Mouse (Mus musculus): Measurements from ENCODE around the gene Tesc. TPM values are rescaled to one million over a fixed set of nuclear protein-coding genes. Genes with fewer than 3 reads are reported as not detected.

Tesc gene
- polyA plus RNA-seq, 1 experiment from 2014 or later, result 12.3 TPM

- peaks cover 3% of the 10 kb centered on the region; the same call in 1 of the 2 replicates for H3K9me3 ChIP-seq (ENCODE audit: control insufficient read depth, low read length)
- H3K27me3 ChIP-seq (ENCODE audit: control insufficient read depth, insufficient read depth, low read length), result no peaks in the 10 kb centered on the region
- no peaks in the 10 kb centered on the region for H3K36me3 ChIP-seq (ENCODE audit: control insufficient read depth, insufficient read depth, low read length)
- H3K4me3 ChIP-seq (ENCODE audit: low read length), result no peak overlapping the region
- H3K4me1 ChIP-seq (ENCODE audit: control insufficient read depth, insufficient read depth, low read length), result 0 out of 2 replicates have a peak, but pooled peaks cover 5% of the 10 kb centered on the region
- WGBS, result 39% methylated on average over 12 of the region's 12 CpGs
- no peak overlapping the region for H3K9ac ChIP-seq (ENCODE audit: low read depth, low read length)
- ATAC-seq (ENCODE audit: low FRiP score, low TSS enrichment), result no peak
- H3K27ac ChIP-seq (ENCODE audit: low read depth, low read length), result no peak overlapping the region
- no peak overlapping the region for H3K4me2 ChIP-seq (replicated peaks; ENCODE audit: low read depth, low read length)
These were observed 11.7 kb downstream of the Tesc start for GRCm38 (mm10) chr5:118039241-118039668.

- WGBS, result 90% methylated on average over 6 of the region's 6 CpGs
- ATAC-seq (ENCODE audit: low FRiP score, low TSS enrichment), result no peak
- Histone ChIP-seq H3K4me2 (replicated peaks; ENCODE audit: low read depth, low read length) (no peak overlapping the region), H3K4me1 (ENCODE audit: control insufficient read depth, insufficient read depth, low read length) (0 out of 2 replicates have a peak, but pooled peaks cover 4% of the 10 kb centered on the region), H3K9ac (ENCODE audit: low read depth, low read length) (no peak overlapping the region), H3K9me3 (ENCODE audit: control insufficient read depth, low read length) (no peaks in the 10 kb centered on the region), H3K27ac (ENCODE audit: low read depth, low read length) (no peak overlapping the region), H3K4me3 (ENCODE audit: low read length) (no peak overlapping the region), H3K27me3 (ENCODE audit: control insufficient read depth, insufficient read depth, low read length) (no peaks in the 10 kb centered on the region), H3K36me3 (ENCODE audit: control insufficient read depth, insufficient read depth, low read length) (no peaks in the 10 kb centered on the region)
These were observed 15.1 kb downstream of the Tesc start for GRCm38 (mm10) chr5:118042599-118042998.

GRCm38 (mm10) chr5:118043761-118044160, 16.2 kb downstream of the Tesc start:
- H3K36me3 ChIP-seq (ENCODE audit: control insufficient read depth, insufficient read depth, low read length), result no peaks in the 10 kb centered on the region
- 89% methylated on average over 4 of the region's 4 CpGs for WGBS
- no peak for ATAC-seq (ENCODE audit: low FRiP score, low TSS enrichment)
- no peak overlapping the region for H3K9ac ChIP-seq (ENCODE audit: low read depth, low read length)
- no peaks in the 10 kb centered on the region for H3K9me3 ChIP-seq (ENCODE audit: control insufficient read depth, low read length)
- H3K4me1 ChIP-seq (ENCODE audit: control insufficient read depth, insufficient read depth, low read length), result no peaks in the 10 kb centered on the region
- no peak overlapping the region for H3K27ac ChIP-seq (ENCODE audit: low read depth, low read length)
- no peak overlapping the region for H3K4me2 ChIP-seq (replicated peaks; ENCODE audit: low read depth, low read length)
- no peak overlapping the region for H3K4me3 ChIP-seq (ENCODE audit: low read length)
- no peaks in the 10 kb centered on the region for H3K27me3 ChIP-seq (ENCODE audit: control insufficient read depth, insufficient read depth, low read length)

GRCm38 (mm10) chr5:118044907-118045306, 17.4 kb downstream of the Tesc start:
- Histone ChIP-seq H3K9me3 (ENCODE audit: control insufficient read depth, low read length) (no peaks in the 10 kb centered on the region), H3K27me3 (ENCODE audit: control insufficient read depth, insufficient read depth, low read length) (no peaks in the 10 kb centered on the region), H3K9ac (ENCODE audit: low read depth, low read length) (no peak overlapping the region), H3K36me3 (ENCODE audit: control insufficient read depth, insufficient read depth, low read length) (no peaks in the 10 kb centered on the region), H3K4me2 (replicated peaks; ENCODE audit: low read depth, low read length) (no peak overlapping the region), H3K4me1 (ENCODE audit: control insufficient read depth, insufficient read depth, low read length) (no peaks in the 10 kb centered on the region), H3K4me3 (ENCODE audit: low read length) (no peak overlapping the region), H3K27ac (ENCODE audit: low read depth, low read length) (no peak overlapping the region)
- WGBS, result 91% methylated on average over 6 of the region's 6 CpGs
- no peak for ATAC-seq (ENCODE audit: low FRiP score, low TSS enrichment)

- H3K4me1 ChIP-seq (ENCODE audit: control insufficient read depth, insufficient read depth, low read length), result no peaks in the 10 kb centered on the region
- no peak overlapping the region for H3K4me2 ChIP-seq (replicated peaks; ENCODE audit: low read depth, low read length)
- H3K27ac ChIP-seq (ENCODE audit: low read depth, low read length), result no peak overlapping the region
- H3K9ac ChIP-seq (ENCODE audit: low read depth, low read length), result no peak overlapping the region
- no peaks in the 10 kb centered on the region for H3K36me3 ChIP-seq (ENCODE audit: control insufficient read depth, insufficient read depth, low read length)
- H3K4me3 ChIP-seq (ENCODE audit: low read length), result no peak overlapping the region
- no peaks in the 10 kb centered on the region for H3K27me3 ChIP-seq (ENCODE audit: control insufficient read depth, insufficient read depth, low read length)
- H3K9me3 ChIP-seq (ENCODE audit: control insufficient read depth, low read length), result no peaks in the 10 kb centered on the region
- ATAC-seq (ENCODE audit: low FRiP score, low TSS enrichment), result no peak
- WGBS, result 90% methylated on average over 9 of the region's 9 CpGs
These were observed 17.8 kb downstream of the Tesc start for GRCm38 (mm10) chr5:118045385-118045784.

GRCm38 (mm10) chr5:118047091-118047757, 19.7 kb downstream of the Tesc start:
- ATAC-seq (ENCODE audit: low FRiP score, low TSS enrichment), result no peak
- no peak overlapping the region for H3K4me3 ChIP-seq (ENCODE audit: low read length)
- no peaks in the 10 kb centered on the region for H3K36me3 ChIP-seq (ENCODE audit: control insufficient read depth, insufficient read depth, low read length)
- 88% methylated on average over 14 of the region's 14 CpGs for WGBS
- H3K4me1 ChIP-seq (ENCODE audit: control insufficient read depth, insufficient read depth, low read length), result no peaks in the 10 kb centered on the region
- no peak overlapping the region for H3K27ac ChIP-seq (ENCODE audit: low read depth, low read length)
- H3K4me2 ChIP-seq (replicated peaks; ENCODE audit: low read depth, low read length), result no peak overlapping the region
- H3K9ac ChIP-seq (ENCODE audit: low read depth, low read length), result no peak overlapping the region
- no peaks in the 10 kb centered on the region for H3K9me3 ChIP-seq (ENCODE audit: control insufficient read depth, low read length)
- H3K27me3 ChIP-seq (ENCODE audit: control insufficient read depth, insufficient read depth, low read length), result no peaks in the 10 kb centered on the region

- Histone ChIP-seq H3K4me3 (ENCODE audit: low read length) (no peak overlapping the region), H3K4me1 (ENCODE audit: control insufficient read depth, insufficient read depth, low read length) (no peaks in the 10 kb centered on the region), H3K27me3 (ENCODE audit: control insufficient read depth, insufficient read depth, low read length) (no peaks in the 10 kb centered on the region), H3K9ac (ENCODE audit: low read depth, low read length) (no peak overlapping the region), H3K9me3 (ENCODE audit: control insufficient read depth, low read length) (no peaks in the 10 kb centered on the region), H3K36me3 (ENCODE audit: control insufficient read depth, insufficient read depth, low read length) (no peaks in the 10 kb centered on the region), H3K27ac (ENCODE audit: low read depth, low read length) (no peak overlapping the region), H3K4me2 (replicated peaks; ENCODE audit: low read depth, low read length) (no peak overlapping the region)
- no peak for ATAC-seq (ENCODE audit: low FRiP score, low TSS enrichment)
- 82% methylated on average over 4 of the region's 4 CpGs for WGBS
These were observed 20.9 kb downstream of the Tesc start for GRCm38 (mm10) chr5:118048412-118048811.

- H3K9ac ChIP-seq (ENCODE audit: low read depth, low read length), result no peak overlapping the region
- no peak overlapping the region for H3K4me2 ChIP-seq (replicated peaks; ENCODE audit: low read depth, low read length)
- no peaks in the 10 kb centered on the region for H3K4me1 ChIP-seq (ENCODE audit: control insufficient read depth, insufficient read depth, low read length)
- no peaks in the 10 kb centered on the region for H3K9me3 ChIP-seq (ENCODE audit: control insufficient read depth, low read length)
- no peak for ATAC-seq (ENCODE audit: low FRiP score, low TSS enrichment)
- no peak overlapping the region for H3K4me3 ChIP-seq (ENCODE audit: low read length)
- 88% methylated on average over 5 of the region's 5 CpGs for WGBS
- H3K36me3 ChIP-seq (ENCODE audit: control insufficient read depth, insufficient read depth, low read length), result no peaks in the 10 kb centered on the region
- no peak overlapping the region for H3K27ac ChIP-seq (ENCODE audit: low read depth, low read length)
- H3K27me3 ChIP-seq (ENCODE audit: control insufficient read depth, insufficient read depth, low read length), result no peaks in the 10 kb centered on the region
These were observed 21.4 kb downstream of the Tesc start for GRCm38 (mm10) chr5:118048928-118049327.

GRCm38 (mm10) chr5:118050743-118051142, 23.2 kb downstream of the Tesc start:
- H3K27me3 ChIP-seq (ENCODE audit: control insufficient read depth, insufficient read depth, low read length), result no peaks in the 10 kb centered on the region
- 65% methylated on average over 4 of the region's 4 CpGs for WGBS

More at GRCm38 (mm10) chr5:118050743-118051142, 23.2 kb downstream of the Tesc start:
- H3K4me3 ChIP-seq (ENCODE audit: low read length), result no peak overlapping the region
- H3K36me3 ChIP-seq (ENCODE audit: control insufficient read depth, insufficient read depth, low read length), result no peaks in the 10 kb centered on the region
- no peaks in the 10 kb centered on the region for H3K9me3 ChIP-seq (ENCODE audit: control insufficient read depth, low read length)
- no peak for ATAC-seq (ENCODE audit: low FRiP score, low TSS enrichment)
- no peaks in the 10 kb centered on the region for H3K4me1 ChIP-seq (ENCODE audit: control insufficient read depth, insufficient read depth, low read length)
- H3K9ac ChIP-seq (ENCODE audit: low read depth, low read length), result no peak overlapping the region
- no peak overlapping the region for H3K27ac ChIP-seq (ENCODE audit: low read depth, low read length)
- H3K4me2 ChIP-seq (replicated peaks; ENCODE audit: low read depth, low read length), result no peak overlapping the region
